Mouse (Mus musculus) layer of hippocampus, postnatal 10 days (tissue): ENCODE results near the gene Crocc. TPM values are rescaled to one million over a fixed set of nuclear protein-coding genes. Genes with fewer than 3 reads are reported as not detected.
A peak's percentile ranks its signal among the peaks of the same experiment; 100 is the strongest.

Experiments used
- DNase-seq, 2 experiments: peaks; one replicate each; pipeline ENCODE4 v3.0.0; 2021; ENCODE audit warnings: low spot score in 2 of 2
- total RNA-seq, 2 experiments: library from RNA; stranded (reverse); gene quantifications; 2 replicates each; pipeline ENCODE4 v1.2.3; 2021

Crocc gene
- total RNA-seq, 2 experiments from 2014 or later = 32.2 to 42.8 TPM

- peak; percentile 93 to 96 for DNase-seq
Measured at GRCm38 (mm10) chr4:140986711-140987395, 73.5 kb downstream of the Crocc start, which contains the start of gene Atp13a2. TSS of gene Atp13a2 (plus strand) at chr4:140986873.

- DNase-seq = no peak
Measured at GRCm38 (mm10) chr4:140986024-140986710, 74.2 kb downstream of the Crocc start.

- no peak for DNase-seq
Measured at GRCm38 (mm10) chr4:140984544-140984943, 75.8 kb downstream of the Crocc start.

GRCm38 (mm10) chr4:140983442-140983841 is 76.9 kb downstream of the Crocc start:
- peak in 1 of 2 experiments; percentile 31 for DNase-seq

GRCm38 (mm10) chr4:140982808-140983207 is 77.5 kb downstream of the Crocc start:
- no peak for DNase-seq

GRCm38 (mm10) chr4:140981605-140982004 is 78.7 kb downstream of the Crocc start:
- no peak for DNase-seq

- DNase-seq = no peak
Measured at GRCm38 (mm10) chr4:140977886-140978692, 82.3 kb downstream of the Crocc start.

- DNase-seq = no peak
Measured at GRCm38 (mm10) chr4:140977278-140977677, 83.1 kb downstream of the Crocc start.

GRCm38 (mm10) chr4:140975356-140975755 is 85.0 kb downstream of the Crocc start:
- DNase-seq = no peak

GRCm38 (mm10) chr4:140974408-140974807 is 85.9 kb downstream of the Crocc start:
- no peak for DNase-seq

- DNase-seq = no peak
Measured at GRCm38 (mm10) chr4:140971691-140972090, 88.7 kb downstream of the Crocc start.

- no peak for DNase-seq
Measured at GRCm38 (mm10) chr4:140967386-140968159, 92.8 kb downstream of the Crocc start.

Other genes with a start within 250 kb of the Crocc start
- under 1 TPM in 1 of 2 experiments, not detected in 1; 0.11 TPM for gene Padi3, start 249.9 kb downstream of the Crocc start, total RNA-seq
- gene Padi1, start 214.8 kb downstream of the Crocc start, total RNA-seq = not detected
- 1 to 10 TPM; 8.0 to 9.6 TPM for gene Padi2, start 154.2 kb downstream of the Crocc start, total RNA-seq
- 100 to 1,000 TPM; 202 to 204 TPM for gene Sdhb, start 99.3 kb downstream of the Crocc start, total RNA-seq
- gene Atp13a2, start 73.7 kb downstream of the Crocc start, total RNA-seq = 100 to 1,000 TPM; 233 to 238 TPM
- gene Mfap2, start 50.1 kb downstream of the Crocc start, total RNA-seq = 10 to 100 TPM; 20.9 TPM
- 10 to 100 TPM; 43.7 to 48.4 TPM for gene Necap2, start 17.8 kb upstream of the Crocc start, total RNA-seq
- gene Spata21, start 27.8 kb upstream of the Crocc start, total RNA-seq = under 1 TPM; 0.27 to 0.53 TPM
- gene Szrd1, start 79.2 kb upstream of the Crocc start, total RNA-seq = 10 to 100 TPM; 47.5 to 57.3 TPM
- 10 to 100 TPM; 28.6 to 33.0 TPM for gene Fbxo42, start 87.4 kb upstream of the Crocc start, total RNA-seq
- 1 to 10 TPM; 2.0 to 3.9 TPM for gene Rsg1, start 153.4 kb upstream of the Crocc start, total RNA-seq
- gene Arhgef19, start 178.9 kb upstream of the Crocc start, total RNA-seq = 1 to 10 TPM; 5.8 to 6.7 TPM
- 1 to 10 TPM; 2.5 to 2.7 TPM for gene Epha2, start 240.7 kb upstream of the Crocc start, total RNA-seq